Mouse (Mus musculus) frontal cortex, postnatal 36 days (tissue): ENCODE results near the gene Slc45a3.

Source experiments
- DNase-seq, 2 experiments: peaks; one replicate each; pipeline ENCODE4 v3.0.0; 2022; ENCODE audit warnings: low spot score in 2 of 2

Gene Slc45a3

DNA sequence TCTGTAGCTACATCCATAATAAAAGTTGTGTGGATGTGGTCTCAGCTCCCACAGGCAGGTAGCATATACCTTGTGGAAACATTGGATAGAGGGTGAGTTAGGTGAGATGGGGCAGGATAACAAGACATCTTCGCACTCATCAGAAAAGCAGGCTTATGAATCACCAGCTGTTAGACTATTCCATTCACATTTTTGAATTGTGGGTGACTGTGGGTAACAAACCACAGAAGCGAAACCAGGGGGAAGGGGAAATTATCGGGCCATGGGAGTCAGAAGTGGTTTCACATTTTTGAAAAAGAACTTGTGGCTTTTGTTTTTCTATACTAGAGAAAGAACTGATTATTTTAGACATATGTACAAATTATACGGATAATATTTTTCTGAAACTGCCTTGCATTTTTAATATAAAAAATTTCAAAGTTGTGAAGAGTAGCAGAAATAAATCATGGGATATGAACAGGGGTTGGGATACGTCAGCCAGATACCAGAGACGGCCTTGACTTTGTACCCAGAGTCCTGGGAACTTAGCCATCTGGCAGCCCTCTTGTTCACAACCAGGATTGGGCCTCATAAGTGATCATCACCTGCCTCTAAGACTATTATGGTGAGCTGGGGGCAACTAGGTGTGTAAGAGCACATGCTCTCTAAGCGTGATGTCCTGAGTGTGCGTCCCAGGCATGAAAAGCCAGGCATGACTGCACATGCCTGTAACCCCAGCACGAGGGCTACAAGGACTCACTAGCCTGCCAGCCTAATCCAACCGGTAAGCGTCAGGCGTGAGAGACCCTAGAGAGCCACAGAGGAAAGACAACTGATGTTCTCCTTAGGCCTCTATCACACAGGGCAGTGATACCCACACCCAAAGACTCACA, 30.6 kb downstream of the Slc45a3 start:
- no peak for DNase-seq

DNA sequence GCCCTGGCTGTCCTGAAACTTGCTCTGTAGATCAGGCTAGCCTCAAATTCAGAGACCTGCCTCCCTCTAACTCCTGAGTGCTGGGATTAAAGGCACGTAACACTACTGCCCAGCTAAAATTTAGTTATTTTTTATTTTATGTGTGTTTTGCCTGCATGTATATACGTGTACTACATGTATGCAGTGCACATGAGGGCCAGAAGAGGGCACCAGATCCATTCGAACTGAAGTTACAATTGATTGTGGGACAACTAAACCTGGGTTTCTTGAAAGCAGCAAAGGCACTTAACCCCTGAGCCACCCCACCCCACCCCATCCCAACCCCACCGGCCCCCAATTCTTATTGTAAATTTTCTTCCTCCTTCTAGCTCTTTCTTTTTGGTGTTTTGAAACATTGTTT, 32.3 kb downstream of the Slc45a3 start:
- peak in 1 of 2 experiments; percentile 62 for DNase-seq

DNA sequence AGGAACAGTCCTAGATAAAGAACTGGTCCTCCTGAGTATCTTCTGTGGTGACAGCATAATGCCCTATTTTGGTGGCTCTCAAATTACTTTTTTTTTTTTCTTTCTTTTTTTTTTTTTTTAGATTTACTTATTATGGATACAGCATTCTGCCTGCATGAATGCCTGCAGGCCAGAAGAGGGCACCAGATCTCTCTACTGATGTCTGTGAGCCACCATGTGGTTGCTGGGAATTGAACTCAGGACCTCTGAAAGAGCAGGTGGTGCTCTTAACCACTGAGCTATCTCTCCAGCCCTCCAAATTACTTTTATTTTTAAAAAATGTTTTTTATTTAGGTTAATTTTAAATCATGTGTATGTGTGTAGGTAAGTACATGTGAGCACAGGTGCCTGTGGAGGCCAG, 37.7 kb downstream of the Slc45a3 start:
- no peak for DNase-seq

DNA sequence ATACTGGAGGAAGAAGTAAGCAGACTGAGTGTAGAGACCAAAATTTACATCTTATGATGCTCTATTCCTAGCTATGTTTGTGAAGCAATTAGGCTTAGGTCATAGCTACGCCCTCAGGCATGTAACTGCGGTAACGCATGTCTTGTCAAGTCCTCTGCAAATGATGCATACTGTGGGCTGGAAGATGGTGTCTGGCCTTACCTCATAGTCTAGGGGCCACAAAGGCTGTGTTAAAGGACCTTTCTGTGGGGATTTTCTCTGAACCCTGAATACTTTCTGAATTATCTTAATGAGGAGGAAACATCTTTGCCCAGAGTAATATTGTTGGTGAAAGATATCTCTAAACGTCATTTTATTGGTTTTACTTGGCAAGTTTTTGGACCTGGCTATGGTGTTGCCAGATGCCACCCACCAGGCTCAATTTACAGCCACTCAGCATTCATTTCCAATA, 39.1 kb downstream of the Slc45a3 start:
- DNase-seq = no peak

DNA sequence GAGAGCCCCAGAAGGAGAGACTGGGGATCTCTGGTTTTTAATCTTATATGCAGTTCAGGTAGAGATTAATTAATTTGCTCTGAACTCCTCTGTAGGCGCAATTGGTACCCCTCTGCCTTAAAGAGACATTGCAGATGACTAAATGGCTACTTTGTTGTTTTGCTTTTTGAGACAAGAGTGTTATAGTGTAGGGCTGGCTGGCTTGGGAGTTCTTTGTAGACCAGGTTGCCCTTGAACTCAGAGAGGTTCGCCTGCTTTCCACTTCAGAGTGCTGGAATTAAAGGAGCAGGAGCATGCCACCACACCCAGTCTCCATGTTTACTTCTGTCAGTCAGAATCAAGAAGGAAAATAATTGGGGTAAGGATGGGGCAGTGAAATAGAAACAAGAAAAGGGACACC, 40.3 kb downstream of the Slc45a3 start:
- no peak for DNase-seq

DNA sequence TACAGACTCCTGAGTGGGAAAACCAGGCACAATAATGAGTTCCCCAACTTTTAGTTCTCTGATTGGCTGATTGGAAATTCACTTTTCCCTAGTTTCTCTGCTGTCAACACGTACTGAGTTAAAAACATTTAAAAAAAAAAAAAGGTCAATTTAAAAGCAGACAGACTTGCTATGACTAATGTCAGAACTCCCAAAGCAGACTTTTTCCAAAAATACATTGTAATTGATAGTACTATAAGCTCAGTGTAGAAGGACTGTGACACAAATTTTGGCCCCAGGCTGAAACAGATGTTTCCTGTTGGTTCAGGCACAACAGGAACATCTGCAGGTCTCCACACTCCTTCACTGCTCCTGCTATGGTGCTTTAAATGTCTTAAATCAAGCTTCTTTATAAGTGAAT, 41.0 kb downstream of the Slc45a3 start:
- DNase-seq = no peak

DNA sequence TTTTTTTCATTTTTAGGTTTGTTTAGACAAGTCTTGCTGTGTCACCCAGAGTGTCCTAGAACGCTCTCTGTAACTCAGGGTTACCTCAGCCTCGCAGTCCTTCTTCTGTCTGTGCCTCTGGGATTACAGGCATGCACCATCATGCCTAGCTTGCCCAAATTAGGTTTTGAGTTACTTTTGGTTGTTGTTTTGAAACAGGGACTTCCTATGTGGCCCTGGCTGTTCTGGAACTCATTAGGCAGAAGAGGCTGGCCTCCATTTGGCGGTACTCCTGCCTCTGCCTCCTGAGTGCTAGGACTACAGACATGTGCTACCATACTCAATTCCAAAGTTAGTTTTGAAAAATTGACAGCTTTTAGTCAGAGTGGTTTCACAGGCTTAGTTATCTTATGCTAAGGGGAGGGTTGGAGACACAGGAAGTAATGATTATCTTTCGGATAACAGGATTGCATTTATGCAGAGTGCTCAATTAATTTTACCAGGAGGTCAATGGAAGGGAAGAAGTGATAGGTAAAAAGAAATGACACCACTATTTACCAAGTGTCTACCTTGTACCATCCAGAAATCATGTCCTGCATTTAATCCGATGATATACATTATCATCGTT, 41.9 kb downstream of the Slc45a3 start:
- DNase-seq = no peak

DNA sequence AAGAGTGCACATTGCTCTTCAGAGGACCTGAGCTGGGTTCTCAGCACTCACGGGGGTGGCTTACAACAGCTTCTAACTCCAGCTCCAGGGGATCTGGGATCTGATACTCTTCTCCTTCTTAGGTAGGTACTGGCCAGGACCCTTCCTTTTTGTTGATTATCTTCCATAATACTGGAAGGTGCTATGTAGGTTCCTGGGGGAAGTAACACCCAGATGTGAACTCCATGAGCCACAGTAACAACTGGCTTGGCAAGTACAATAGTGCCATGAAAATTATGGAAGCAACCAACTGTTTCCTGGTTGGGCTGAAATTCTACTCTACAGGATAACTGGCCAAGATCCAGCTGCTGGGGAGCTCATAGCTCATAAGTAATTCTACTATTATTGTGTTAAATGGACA, 42.7 kb downstream of the Slc45a3 start:
- no peak for DNase-seq

DNA sequence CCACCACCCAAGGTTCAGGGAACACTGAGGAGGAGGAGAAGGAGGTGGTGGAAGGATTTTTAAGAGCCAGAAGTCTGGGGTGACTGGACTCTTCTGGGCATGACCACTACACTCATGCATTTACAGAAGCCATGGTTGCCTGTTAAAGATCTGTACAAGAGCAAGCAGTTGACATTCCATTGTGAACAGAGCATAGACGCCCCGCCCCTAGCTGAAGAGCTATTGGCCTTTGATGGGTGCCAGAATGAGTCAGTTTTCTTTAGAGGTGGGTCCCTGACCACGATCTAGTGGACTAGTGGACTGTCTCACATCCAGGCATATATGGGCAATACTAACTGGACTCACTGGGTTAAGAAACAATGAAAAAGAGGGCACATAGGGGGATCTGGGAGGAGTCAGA, 43.3 kb downstream of the Slc45a3 start:
- no peak for DNase-seq

DNA sequence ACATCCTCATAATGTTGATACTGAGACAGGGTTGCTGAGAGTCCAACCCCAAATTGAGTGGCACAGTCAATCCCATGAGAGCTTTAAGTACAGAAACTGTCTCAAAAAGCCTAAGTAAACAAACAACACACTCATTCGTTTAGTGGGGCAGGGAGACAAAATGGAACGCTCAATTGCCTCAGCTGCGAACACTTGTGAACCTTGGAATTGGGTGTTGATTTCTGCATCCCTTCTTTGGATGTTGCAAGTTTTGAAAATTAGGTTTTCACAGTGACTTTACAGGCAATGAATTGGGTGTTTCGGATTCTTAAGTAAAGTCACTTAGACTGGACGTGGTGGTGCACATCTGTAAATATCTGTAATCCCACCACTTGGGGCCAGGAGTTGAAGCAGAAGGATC, 44.0 kb downstream of the Slc45a3 start:
- DNase-seq = no peak

DNA sequence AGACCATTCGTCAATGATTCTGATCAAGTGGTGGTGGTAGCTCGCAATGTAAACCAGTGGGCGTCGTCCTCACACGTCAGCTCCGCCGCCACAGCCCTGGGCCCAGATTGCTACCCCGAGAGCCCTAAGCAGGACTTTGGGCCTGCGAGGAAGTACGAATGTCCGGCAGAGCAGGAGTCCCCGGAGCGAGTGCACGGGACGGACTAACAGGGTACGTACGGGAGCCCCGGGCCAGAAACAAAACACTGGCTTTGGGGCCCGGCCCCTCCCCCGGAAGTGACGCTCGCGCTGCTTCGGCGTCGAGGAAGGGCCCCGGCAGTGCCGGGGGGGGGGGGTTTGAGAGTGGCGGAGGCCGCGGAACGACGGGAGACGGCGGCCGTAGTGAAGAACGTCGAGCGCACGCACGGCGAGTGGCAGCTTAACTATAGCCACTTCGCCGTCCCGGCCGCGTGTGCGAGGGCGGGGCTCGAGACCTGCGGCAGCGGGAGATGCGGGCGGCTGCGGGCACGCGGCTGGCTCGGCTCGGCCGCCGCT, 44.6 kb downstream of the Slc45a3 start, which contains the start of gene Elk4:
Gene Elk4 (plus strand): TSS at position 326 of the 534 bp plus-strand sequence.
- DNase-seq = peak; percentile 85 to 86

DNA sequence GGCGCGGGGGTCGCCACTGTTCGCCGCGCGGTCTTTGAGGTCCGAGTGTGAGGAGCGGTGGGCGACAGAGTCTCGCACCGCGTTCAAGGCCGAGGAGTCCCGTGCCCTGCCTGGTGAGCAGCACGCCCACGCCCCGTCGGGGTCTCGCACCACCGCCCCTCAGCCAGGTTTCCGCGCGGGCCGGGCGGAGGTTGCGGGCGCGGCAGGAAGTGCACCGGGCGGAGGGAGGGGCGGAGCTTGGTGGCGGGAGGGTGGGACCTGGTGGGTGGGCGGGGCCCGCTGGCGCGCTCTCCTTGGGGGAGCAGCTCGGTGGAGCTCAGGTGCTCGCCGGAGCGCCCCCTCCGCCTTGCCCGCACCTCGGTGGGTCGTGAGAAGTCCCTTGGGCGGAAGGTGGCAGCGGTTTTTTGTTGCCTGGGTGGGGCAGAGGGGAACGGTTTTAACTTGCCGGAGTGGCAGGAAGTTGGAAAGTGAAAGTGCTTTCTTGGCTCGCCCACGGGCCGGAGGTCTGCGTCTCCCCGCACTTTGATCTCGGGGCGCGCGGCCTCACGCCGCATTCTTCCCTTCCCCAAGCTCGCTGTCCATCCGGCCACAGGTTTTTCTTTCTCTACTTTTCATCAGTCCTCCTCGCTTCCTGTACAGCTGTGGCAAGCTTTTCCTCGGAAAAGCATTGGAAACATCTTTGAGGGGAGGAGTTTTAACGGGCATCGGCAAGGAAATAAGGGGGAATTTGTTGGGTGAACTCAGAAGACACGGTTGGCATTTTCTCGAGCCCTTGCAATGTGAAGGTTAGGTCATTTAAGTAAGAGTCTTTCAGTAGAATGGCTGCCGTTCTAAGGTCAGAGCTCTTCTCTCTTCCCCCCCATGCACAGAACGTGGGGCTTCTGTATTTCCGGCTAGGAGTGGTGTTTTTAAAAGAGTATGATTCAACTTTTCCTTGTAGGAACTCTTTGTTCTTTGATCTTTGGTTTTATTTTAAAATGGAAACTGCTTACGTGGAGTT, 45.4 kb downstream of the Slc45a3 start:
- peak; percentile 77 to 83 for DNase-seq

DNA sequence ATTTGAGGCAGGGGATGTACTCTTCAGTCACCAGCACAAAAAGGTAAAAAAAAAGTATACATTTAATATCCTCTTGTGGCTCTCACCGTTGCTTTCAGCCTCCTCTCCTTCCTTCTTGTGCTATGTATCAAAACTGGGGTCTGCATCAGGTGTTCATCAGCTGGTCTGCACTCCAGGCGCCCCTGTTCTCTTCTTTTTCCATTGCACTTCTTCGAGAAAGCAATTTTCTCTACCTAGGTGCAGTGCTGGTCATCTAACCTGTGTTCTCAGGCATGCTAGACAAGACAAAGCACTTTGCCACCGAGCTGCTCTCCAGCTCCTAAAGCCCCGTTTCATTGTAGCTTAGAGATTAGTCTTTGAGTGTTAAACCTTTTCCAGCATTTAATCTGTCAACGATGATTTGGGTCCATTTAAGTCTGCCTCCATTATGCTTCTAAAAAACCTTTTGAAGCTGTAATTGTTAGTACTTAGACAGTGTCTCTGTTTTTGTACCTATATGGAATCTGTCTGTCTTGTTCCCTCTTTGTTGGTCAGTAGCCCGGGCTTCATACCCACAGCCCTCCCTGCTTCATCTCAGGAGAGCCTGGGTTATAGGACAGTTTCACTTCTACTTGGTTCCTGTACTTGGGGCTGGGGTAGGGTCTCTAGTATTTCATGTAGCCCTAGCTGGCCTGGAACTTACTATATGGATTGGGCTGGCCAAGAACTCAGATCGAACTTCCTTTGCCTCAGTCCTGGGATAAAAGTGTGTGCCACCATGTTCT, 46.3 kb downstream of the Slc45a3 start:
- no peak for DNase-seq

DNA sequence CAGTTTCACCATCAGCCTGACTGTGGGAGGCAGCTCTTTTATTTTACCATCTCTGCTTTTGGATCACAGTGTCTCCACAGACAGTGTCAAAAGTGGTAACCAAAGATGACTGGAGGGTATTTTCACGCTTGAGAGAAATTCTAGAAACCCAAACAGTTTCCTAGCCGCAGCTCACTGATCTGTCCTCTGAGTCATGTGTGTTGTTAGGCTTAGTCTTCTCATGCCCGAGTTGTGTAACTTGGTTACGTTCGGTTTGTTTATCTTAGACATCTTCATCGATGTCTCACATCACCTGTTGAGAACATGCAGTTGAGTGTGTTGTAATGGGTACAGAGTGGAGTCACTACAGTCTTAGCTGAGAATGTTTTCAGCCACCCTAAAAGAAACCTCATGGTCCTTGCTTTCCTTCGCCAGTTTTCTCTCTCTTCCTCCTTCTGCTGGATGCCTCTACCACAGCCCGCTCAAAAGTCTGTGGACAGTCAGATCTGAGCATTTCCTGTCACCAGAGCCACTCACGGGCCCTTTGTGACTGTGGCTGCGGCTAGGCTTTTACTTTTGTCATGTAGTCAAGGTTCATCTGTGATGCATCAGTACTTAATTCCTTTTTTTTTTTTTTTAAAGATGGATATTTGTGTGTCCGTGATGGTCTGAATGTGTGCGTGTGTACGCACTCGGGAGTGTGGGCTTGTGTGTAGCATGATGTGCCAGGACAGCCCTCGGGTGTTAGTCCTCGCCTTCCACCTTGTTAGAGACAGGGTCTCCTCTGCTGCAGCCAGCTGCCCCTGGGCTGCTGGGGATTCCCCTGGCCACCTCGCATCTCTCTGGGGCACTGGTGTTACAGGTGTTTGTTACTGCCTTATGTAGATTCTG, 48.1 kb downstream of the Slc45a3 start:
- DNase-seq = no peak

DNA sequence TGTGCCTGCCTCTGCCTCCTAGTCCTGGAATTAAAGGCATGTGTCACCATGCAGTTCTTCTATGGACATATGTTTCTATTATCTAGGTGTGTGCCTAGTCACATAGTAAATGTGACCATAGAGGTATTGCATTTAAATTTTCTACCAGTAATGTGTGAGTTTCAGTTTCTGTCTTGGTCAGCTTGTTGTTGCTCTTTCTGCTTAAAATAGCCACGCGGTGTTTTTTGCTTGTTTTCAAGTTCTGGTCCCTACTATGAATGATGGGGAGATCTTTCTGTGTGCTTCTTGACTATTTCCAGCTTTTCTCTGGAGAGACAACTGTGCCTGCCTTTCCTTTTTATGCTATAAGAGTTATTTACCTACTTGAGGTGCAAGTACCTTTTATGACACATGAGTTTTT, 49.0 kb downstream of the Slc45a3 start:
- no peak for DNase-seq

DNA sequence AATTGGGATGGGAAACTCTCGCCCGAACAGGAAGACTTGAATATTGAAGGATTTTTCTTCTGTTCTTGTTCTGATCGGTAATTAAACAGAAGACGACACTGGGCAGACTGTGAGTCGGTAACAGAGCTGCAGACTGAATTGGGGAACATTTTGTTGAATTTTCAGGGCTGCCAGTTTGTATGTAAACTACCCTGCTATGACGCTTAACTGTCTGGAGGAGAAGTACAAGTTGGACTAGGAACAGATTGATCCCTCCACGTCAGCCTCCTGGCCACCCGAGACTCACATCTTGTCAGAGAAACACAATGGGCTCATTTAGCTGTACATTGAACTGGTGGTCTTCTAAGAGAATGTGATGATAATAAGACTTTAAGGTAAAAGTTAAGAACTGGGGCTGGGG, 50.1 kb downstream of the Slc45a3 start:
- DNase-seq = no peak

DNA sequence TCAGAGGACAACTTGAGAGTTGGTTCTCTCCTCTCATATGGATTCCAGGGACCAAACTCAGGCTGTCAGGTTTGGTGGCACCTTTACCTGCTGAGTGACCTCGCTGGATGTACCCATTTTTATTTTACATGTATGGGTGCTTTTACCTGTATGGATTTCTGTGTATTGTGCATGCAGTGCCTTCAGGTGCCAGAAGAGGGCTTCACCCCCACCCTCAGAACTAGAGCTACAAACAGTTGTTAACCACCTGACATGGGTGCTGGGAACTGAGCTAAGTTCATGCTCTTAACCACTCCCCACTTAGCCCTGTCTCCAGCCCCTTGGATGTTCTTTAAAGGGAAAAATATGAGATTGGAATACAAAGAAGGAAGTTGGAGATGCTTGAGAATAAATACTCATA, 52.0 kb downstream of the Slc45a3 start:
- DNase-seq = no peak

DNA sequence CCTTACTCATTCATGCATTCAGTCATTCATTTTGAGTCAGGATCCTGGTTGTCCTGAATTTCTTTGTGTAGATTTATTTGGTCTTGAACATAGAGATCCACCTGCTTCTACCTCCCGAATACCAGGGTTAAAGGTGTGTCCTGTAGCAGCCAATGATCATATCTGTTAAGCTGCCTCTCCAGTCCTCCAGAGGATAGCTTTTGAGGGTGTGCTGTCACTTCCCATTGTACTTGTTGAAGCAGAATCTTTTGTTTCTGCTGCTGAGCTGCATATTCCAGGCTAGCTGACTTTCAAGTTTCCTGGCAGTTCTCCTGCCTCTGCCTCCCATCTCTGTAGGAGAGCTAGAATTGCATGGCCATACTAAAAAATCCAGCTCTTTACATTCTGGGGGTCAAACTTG, 53.9 kb downstream of the Slc45a3 start:
- no peak for DNase-seq

DNA sequence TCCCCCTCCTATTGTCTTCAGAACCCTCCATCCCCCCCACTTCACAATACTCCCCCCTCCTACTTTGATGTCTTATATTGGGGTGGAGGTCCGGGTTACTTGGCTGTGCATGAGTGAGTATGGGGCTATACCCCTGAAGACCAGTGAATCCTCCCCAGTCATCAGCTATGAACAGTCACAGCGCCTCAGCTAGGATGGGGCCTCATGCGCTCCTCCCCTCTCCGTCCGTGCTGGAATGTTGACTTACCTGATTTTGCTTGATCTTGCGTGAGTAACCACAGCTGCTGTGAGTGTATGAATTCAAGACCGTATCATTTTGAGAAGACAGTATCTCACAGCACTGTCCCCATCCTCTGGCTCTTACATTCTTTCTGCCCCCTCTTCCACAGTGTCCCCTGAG, 57.1 kb downstream of the Slc45a3 start:
- no peak for DNase-seq

DNA sequence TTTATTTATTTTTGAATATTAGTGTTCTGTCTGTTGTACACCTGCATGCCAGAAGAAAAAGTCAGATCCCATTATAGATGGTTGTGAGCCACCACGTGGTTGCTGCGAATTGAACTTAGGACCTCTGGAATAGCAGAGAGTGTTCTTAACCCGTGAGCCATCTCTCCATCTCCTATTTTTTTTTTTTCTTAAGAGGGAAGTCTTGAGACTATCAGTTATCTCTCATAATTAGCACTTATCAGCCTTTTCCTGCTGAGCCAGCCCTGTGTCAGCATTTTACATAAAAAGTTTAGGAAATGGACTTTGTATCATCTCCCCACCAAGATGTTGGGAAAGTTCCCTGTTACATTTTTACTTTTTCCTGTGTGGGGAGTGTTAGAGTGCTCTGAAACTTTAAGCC, 59.3 kb downstream of the Slc45a3 start:
- no peak for DNase-seq
